ENCODE assay signal across 1 mouse cellular context in the genomic region with DNA sequence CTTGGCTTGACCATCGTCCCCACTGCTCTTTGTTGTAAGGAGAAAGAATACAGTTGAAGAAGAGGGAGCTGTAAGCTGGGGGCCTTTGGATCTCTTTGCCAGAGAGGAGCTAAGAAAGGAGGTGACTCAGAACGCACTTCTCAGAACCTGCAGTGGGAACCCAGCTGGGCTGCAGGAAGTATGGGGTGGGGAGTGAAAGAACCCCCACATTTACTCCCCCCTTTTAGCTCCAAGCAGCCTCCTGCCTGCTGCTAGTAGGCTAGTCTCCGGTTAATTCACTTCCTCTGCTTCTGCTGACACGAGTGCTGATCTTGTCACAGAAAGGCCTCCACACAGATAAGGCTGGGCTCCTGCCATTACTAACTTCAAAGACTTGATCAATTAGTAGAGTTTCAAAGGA.
TF ChIP-seq lines count a peak whose summit lies in the region.

No protein-coding gene starts in this region.

TF ChIP-seq in MEL, 35 proteins besides CTCF, POLR2A, EP300 and RAD21 (continued from another document):
- TF ChIP-seq POLR2AphosphoS2 (IDR thresholded peaks at IDR 0.05; ENCODE audit: low read length) = no peak
- no peak for TF ChIP-seq MAFK (IDR thresholded peaks at IDR 0.05; ENCODE audit: borderline replicate concordance, low read depth, low read length)
- TF ChIP-seq JUND (IDR thresholded peaks at IDR 0.05; ENCODE audit: low read depth, low read length) = 0 out of 2 replicates have a peak, but pooled peaks have one; percentile 25
- TF ChIP-seq MYC (IDR thresholded peaks at IDR 0.05; ENCODE audit: low read depth, low read length) = peak; percentile 37; the same call in 1 of the 2 replicates
- peak; percentile 45; the same call in 1 of the 2 replicates for TF ChIP-seq SIN3A (IDR thresholded peaks at IDR 0.05; ENCODE audit: low read length)
- peak; percentile 67 for TF ChIP-seq ETS1 (IDR thresholded peaks at IDR 0.05; ENCODE audit: low read depth, low read length)
- 0 out of 2 replicates have a peak, but pooled peaks have one; percentile 17 for TF ChIP-seq BHLHE40 (IDR thresholded peaks at IDR 0.05; ENCODE audit: borderline replicate concordance, low read depth, low read length)
- TF ChIP-seq E2F4 (IDR thresholded peaks at IDR 0.05; ENCODE audit: borderline replicate concordance, low read depth, low read length) = no peak
- no peak for TF ChIP-seq NRF1 (IDR thresholded peaks at IDR 0.05; ENCODE audit: insufficient read depth, low read depth, low read length, poor library complexity, severe bottlenecking)
- no peak for TF ChIP-seq ZC3H11A (IDR thresholded peaks at IDR 0.05; ENCODE audit: low read depth, low read length)
